Comparison of ENCODE assay signal across 15 mouse cellular contexts in genomic region chr5:149560903-149561588, GRCm38 (mm10). TPM values are rescaled to one million over a fixed set of nuclear protein-coding genes. Genes with fewer than 3 reads are reported as not detected.
DNase-seq lines count a peak whose midpoint lies in the region; ATAC-seq and TF ChIP-seq lines count a peak whose summit lies in the region.
"Had no signal": no experiment of that assay in that cellular context is flagged by ENCODE, and none has a peak within 500 bp of the region (broad histone marks: within the 10 kb centered on the region; RNA-seq: fewer than 3 reads in every experiment).

No protein-coding gene starts in this region.

- H3K4me1 ChIP-seq in forebrain, embryonic 12.5 days = peaks cover 24% of the 10 kb centered on the region
- peaks cover 23% of the 10 kb centered on the region for H3K4me1 ChIP-seq in forebrain, embryonic 10.5 days
- H3K4me1 ChIP-seq in CH12.LX (ENCODE audit: control insufficient read depth in 1 of 2, insufficient read depth in 2 of 2) = peaks cover 0 to 30% of the 10 kb centered on the region in 2 experiments; a peak in 3 of 4 replicates
- H3K4me1 ChIP-seq in forebrain, embryonic 15.5 days = peaks cover 25% of the 10 kb centered on the region
- peaks cover 24% of the 10 kb centered on the region for H3K4me1 ChIP-seq in midbrain, embryonic 12.5 days
- H3K4me1 ChIP-seq: heart, embryonic 10.5 days; liver, embryonic 13.5 days had no signal

- H3K4me3 ChIP-seq in forebrain, embryonic 12.5 days (replicated peaks) = no peak overlapping the region
- H3K4me3 ChIP-seq in forebrain, embryonic 10.5 days = no peak overlapping the region
- no peak overlapping the region for H3K4me3 ChIP-seq in CH12.LX (replicated peaks in 1 of 3; ENCODE audit: low read depth in 2 of 3, low read length in 2 of 3, poor library complexity in 1 of 3)
- no peak overlapping the region for H3K4me3 ChIP-seq in forebrain, embryonic 15.5 days
- H3K4me3 ChIP-seq in midbrain, embryonic 12.5 days = no peak overlapping the region
- H3K4me3 ChIP-seq: heart, embryonic 10.5 days; liver, embryonic 13.5 days had no signal

- 0 out of 2 replicates have a peak overlapping the region, but pooled peaks have one; percentile 21 for H3K4me2 ChIP-seq in forebrain, embryonic 12.5 days
- no peak overlapping the region for H3K4me2 ChIP-seq in CH12.LX (ENCODE audit: insufficient read depth, low read depth, poor library complexity, severe bottlenecking)
- H3K4me2 ChIP-seq in forebrain, embryonic 15.5 days (replicated peaks) = no peak overlapping the region
- no peak overlapping the region for H3K4me2 ChIP-seq in midbrain, embryonic 12.5 days (replicated peaks)
- H3K4me2 ChIP-seq: liver, embryonic 13.5 days had no signal

- DNase-seq in forebrain, embryonic 10.5 days (ENCODE audit: extremely low spot score, low spot score) = no peak
- DNase-seq in CH12.LX (ENCODE audit: extremely low read depth) = peak; percentile 22
- no peak for DNase-seq in c-Kit-positive CD71-positive TER-119-positive erythroid progenitor cells, embryonic 14.5 days (ENCODE audit: low spot score)
- DNase-seq in gastrocnemius, postnatal 14 days = no peak
- no peak for DNase-seq in kidney, postnatal 4 days
- DNase-seq: adrenal gland, postnatal 25 days; cerebellum, adult 9-10 months; liver, embryonic 13.5 days; thymus, postnatal 36 days had no signal

- in situ Hi-C loops in CH12.LX (cut with MboI; ENCODE audit: low pct_ligation_motif_present, low pct_unique_long_range_greater_than_20kb, low sequenced_read_pairs) = no loop called here

- H3K9me3 ChIP-seq in forebrain, embryonic 12.5 days = no peaks in the 10 kb centered on the region
- no peaks in the 10 kb centered on the region for H3K9me3 ChIP-seq in forebrain, embryonic 10.5 days
- no peaks in the 10 kb centered on the region for H3K9me3 ChIP-seq in CH12.LX (replicated peaks; ENCODE audit: low read length)
- no peaks in the 10 kb centered on the region for H3K9me3 ChIP-seq in forebrain, embryonic 15.5 days
- no peaks in the 10 kb centered on the region for H3K9me3 ChIP-seq in midbrain, embryonic 12.5 days
- H3K9me3 ChIP-seq: heart, embryonic 10.5 days; liver, embryonic 13.5 days had no signal

- H3K79me2 ChIP-seq in CH12.LX (replicated peaks; ENCODE audit: control insufficient read depth, extremely low read depth, insufficient read depth, poor library complexity, severe bottlenecking) = no peaks in the 10 kb centered on the region

- H3K36me3 ChIP-seq in forebrain, embryonic 12.5 days (replicated peaks) = no peaks in the 10 kb centered on the region
- no peaks in the 10 kb centered on the region for H3K36me3 ChIP-seq in forebrain, embryonic 10.5 days (replicated peaks)
- H3K36me3 ChIP-seq in CH12.LX (replicated peaks in 1 of 2; ENCODE audit: control insufficient read depth in 1 of 2, insufficient read depth in 1 of 2, low read length in 1 of 2) = no peaks in the 10 kb centered on the region
- no peaks in the 10 kb centered on the region for H3K36me3 ChIP-seq in forebrain, embryonic 15.5 days
- no peaks in the 10 kb centered on the region for H3K36me3 ChIP-seq in midbrain, embryonic 12.5 days
- H3K36me3 ChIP-seq: heart, embryonic 10.5 days; liver, embryonic 13.5 days had no signal

- TF ChIP-seq POLR2A in CH12.LX (IDR thresholded peaks at IDR 0.05; ENCODE audit: low read depth, low read length) = no peak

- TF ChIP-seq EP300 in CH12.LX (IDR thresholded peaks at IDR 0.05; ENCODE audit: low read length) = no peak

- intact Hi-C loops in gastrocnemius, postnatal 14 days (cut with DNase I; ENCODE audit: low total_unique reads) = no loop called here

- TF ChIP-seq RAD21 in CH12.LX (IDR thresholded peaks at IDR 0.05; ENCODE audit: low read depth, low read length) = no peak

- no peak for TF ChIP-seq CTCF in CH12.LX (conservative IDR thresholded peaks at IDR 0.05 in 1 of 2, IDR thresholded peaks at IDR 0.05 in 1 of 2; ENCODE audit: low read depth in 2 of 2, low read length in 2 of 2)

- dilution Hi-C loops in CH12.LX (cut with MboI; ENCODE audit: extremely low pct_ligation_motif_present, extremely low pct_unique_long_range_greater_than_20kb, low sequenced_read_pairs) = no loop called here

- WGBS in forebrain, embryonic 12.5 days = 36% methylated on average over 11 of the region's 11 CpGs
- 56% methylated on average over 11 of the region's 11 CpGs for WGBS in forebrain, embryonic 10.5 days
- 35% methylated on average over 11 of the region's 11 CpGs for WGBS in forebrain, embryonic 15.5 days
- WGBS in midbrain, embryonic 12.5 days = 31% methylated on average over 11 of the region's 11 CpGs

- H3K9ac ChIP-seq in forebrain, embryonic 12.5 days = no peak overlapping the region
- no peak overlapping the region for H3K9ac ChIP-seq in CH12.LX (ENCODE audit: insufficient read depth, low read depth)
- no peak overlapping the region for H3K9ac ChIP-seq in forebrain, embryonic 15.5 days (replicated peaks)
- H3K9ac ChIP-seq in midbrain, embryonic 12.5 days (replicated peaks) = no peak overlapping the region
- H3K9ac ChIP-seq: liver, embryonic 13.5 days had no signal

- H3K27ac ChIP-seq in forebrain, embryonic 12.5 days = peak overlapping the region; percentile 68
- no peak overlapping the region for H3K27ac ChIP-seq in forebrain, embryonic 10.5 days
- no peak overlapping the region for H3K27ac ChIP-seq in CH12.LX (ENCODE audit: insufficient read depth, low read depth)
- peak overlapping the region; percentile 77 for H3K27ac ChIP-seq in forebrain, embryonic 15.5 days (replicated peaks)
- H3K27ac ChIP-seq in midbrain, embryonic 12.5 days (replicated peaks) = peak overlapping the region; percentile 49
- H3K27ac ChIP-seq: heart, embryonic 10.5 days; liver, embryonic 13.5 days had no signal

- peak; percentile 77 for ATAC-seq in forebrain, embryonic 12.5 days (ENCODE audit: low FRiP score)
- peak; percentile 89 for ATAC-seq in forebrain, embryonic 15.5 days (replicated peaks)
- ATAC-seq in midbrain, embryonic 12.5 days (ENCODE audit: low FRiP score, low read depth) = peak; percentile 81
- ATAC-seq: intestine, embryonic 16.5 days had no signal

- H3K27me3 ChIP-seq in forebrain, embryonic 12.5 days = no peaks in the 10 kb centered on the region
- no peaks in the 10 kb centered on the region for H3K27me3 ChIP-seq in forebrain, embryonic 10.5 days (ENCODE audit: poor library complexity, severe bottlenecking)
- H3K27me3 ChIP-seq in CH12.LX (replicated peaks) = no peaks in the 10 kb centered on the region
- no peaks in the 10 kb centered on the region for H3K27me3 ChIP-seq in forebrain, embryonic 15.5 days
- no peaks in the 10 kb centered on the region for H3K27me3 ChIP-seq in midbrain, embryonic 12.5 days
- H3K27me3 ChIP-seq: liver, embryonic 13.5 days had no signal

TF ChIP-seq in CH12.LX, 34 proteins besides CTCF, POLR2A, EP300 and RAD21:
- TF ChIP-seq NRF1 (IDR thresholded peaks at IDR 0.05; ENCODE audit: low read depth, low read length) (no peak), MAFK (IDR thresholded peaks at IDR 0.05; ENCODE audit: insufficient replicate concordance, low read length) (no peak), ELF1 (IDR thresholded peaks at IDR 0.05; ENCODE audit: low read depth, low read length) (no peak), ZMIZ1 (IDR thresholded peaks at IDR 0.05; ENCODE audit: low read depth, low read length) (no peak), BHLHE40 (IDR thresholded peaks at IDR 0.05; ENCODE audit: low read depth, low read length) (no peak), PAX5 (IDR thresholded peaks at IDR 0.05; ENCODE audit: low read length) (no peak), E2F4 (IDR thresholded peaks at IDR 0.05; ENCODE audit: insufficient replicate concordance, low read depth, low read length) (no peak), CHD2 (IDR thresholded peaks at IDR 0.05; ENCODE audit: low read length) (no peak)

RNA-seq across cellular contexts. Expression of gene Wdr95, which starts 32.6 kb away (rescaled TPM):
- 0.17 and 0.68 TPM in 2 replicates for polyA plus RNA-seq in forebrain, embryonic 12.5 days (2016; fragmentation: Nextera tagmentation; extraction: Ambion mirVana)
- not detected in 2 replicates for polyA plus RNA-seq in forebrain, embryonic 10.5 days (2016; fragmentation: Nextera tagmentation; extraction: Ambion mirVana)
- not detected in 2 replicates for total RNA-seq in CH12.LX (2012; rRNA removed)
- not detected in 2 replicates for total RNA-seq in CH12.LX (2014; rRNA removed)
- not detected in 2 replicates for polyA plus RNA-seq in CH12.LX (2012; ENCODE audit: insufficient read length, low read depth)
- 0.46 and 0.75 TPM in 2 replicates for polyA plus RNA-seq in forebrain, embryonic 15.5 days (2015; fragmentation: Nextera tagmentation; extraction: Ambion mirVana)
- 0.08 and 0.10 TPM in 2 replicates for polyA plus RNA-seq in midbrain, embryonic 12.5 days (2016; fragmentation: Nextera tagmentation; extraction: Ambion mirVana)
- total RNA-seq in gastrocnemius, postnatal 14 days (2021) = not detected
- total RNA-seq: adrenal gland, postnatal 25 days; megakaryocyte progenitor cell, adult 5-6 weeks had no signal
- polyA plus RNA-seq: heart, embryonic 10.5 days; intestine, embryonic 16.5 days; liver, embryonic 13.5 days had no signal

Comparison
In these comparisons a context has a peak if more than half of its experiments do, and no peak if none do; other contexts are left out.
1. H3K27ac ChIP-seq: peak in forebrain, embryonic 12.5 days (single experiment), forebrain, embryonic 15.5 days (single experiment) and midbrain, embryonic 12.5 days (single experiment); none in forebrain, embryonic 10.5 days (single experiment) and CH12.LX (single experiment).
2. Peak in every context shown above with its lines, with median percentiles within 50 percentile points of each other: ATAC-seq.